Mouse (Mus musculus): ENCODE results near the gene Asb5.

- TF ChIP-seq CTCF (conservative IDR thresholded peaks at IDR 0.05 in 1 of 2, IDR thresholded peaks at IDR 0.05 in 1 of 2; ENCODE audit: low read depth in 2 of 2, low read length in 2 of 2) (no peak), CHD2 (IDR thresholded peaks at IDR 0.05; ENCODE audit: low read length) (no peak), POLR2A (IDR thresholded peaks at IDR 0.05; ENCODE audit: low read depth, low read length) (no peak), RCOR1 (conservative IDR thresholded peaks at IDR 0.05; ENCODE audit: low read depth, low read length) (no peak), MAZ (IDR thresholded peaks at IDR 0.05; ENCODE audit: low read depth, low read length) (no peak), ZNF384 (IDR thresholded peaks at IDR 0.05; ENCODE audit: low read depth, low read length) (no peak), EP300 (IDR thresholded peaks at IDR 0.05; ENCODE audit: low read length) (no peak), HCFC1 (IDR thresholded peaks at IDR 0.05; ENCODE audit: low read depth, low read length) (no peak), UBTF (IDR thresholded peaks at IDR 0.05; ENCODE audit: low read depth, low read length) (no peak), USF1 (IDR thresholded peaks at IDR 0.05; ENCODE audit: low read depth, low read length) (no peak)
Observed at GRCm38 (mm10) chr8:54565603-54566260, 36.4 kb downstream of the Asb5 start.

Data from CH12.LX (cell line).